Mouse (Mus musculus): Measurements from ENCODE around the gene Acads. TPM values are rescaled to one million over a fixed set of nuclear protein-coding genes. Genes with fewer than 3 reads are reported as not detected.
A peak's percentile ranks its signal among the peaks of the same experiment; 100 is the strongest.
"Not testable (repeated sequence)": the region's sequence is repeated elsewhere in the genome, so short reads cannot be mapped to it uniquely, and the experiment has no call there.

The Acads gene
- total RNA-seq (2021): 1 to 10 TPM; 7.9 to 8.7 TPM
- long read RNA-seq, experiment 1: 0 reads
- long read RNA-seq, experiment 2, partial matches to known transcripts: 0 of 3 reads
- long read RNA-seq, experiment 2, other reads (novel, unspliced or antisense): 0 of 3 reads

DNA sequence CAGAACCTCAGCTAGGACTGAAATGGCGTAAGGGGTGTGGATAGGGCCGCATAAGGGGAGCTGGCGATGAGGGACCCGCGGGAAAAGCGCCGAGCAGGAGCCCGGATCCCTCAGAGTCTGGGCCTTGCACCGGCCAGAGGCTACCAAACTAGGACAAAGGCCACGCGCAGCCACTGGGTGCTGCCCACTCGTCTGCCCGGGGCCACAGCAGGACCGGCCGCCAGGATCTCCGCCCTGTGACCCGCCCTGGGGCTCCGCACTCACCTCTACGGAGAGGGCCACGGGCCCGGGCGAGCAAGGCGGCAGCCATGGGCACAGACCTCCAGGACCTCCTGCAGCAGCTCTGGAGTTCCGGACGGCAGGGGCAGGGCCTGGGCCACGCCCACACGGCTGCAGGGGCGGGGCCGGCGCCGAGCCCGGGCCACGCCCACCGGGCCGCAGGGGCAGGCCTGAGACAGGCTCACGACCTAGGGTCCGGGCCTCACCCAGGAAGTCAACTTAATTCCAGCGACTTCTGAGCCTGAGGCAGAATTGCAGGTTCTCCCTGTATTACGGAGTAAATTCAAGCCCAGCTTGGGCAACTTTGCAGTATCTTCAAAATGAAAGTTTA, at the start of gene Acads:
Gene Acads, minus strand, starts transcription at position 386 of the 610 bp plus-strand sequence.
- DNase-seq (ENCODE audit: low spot score in 2 of 2): peak in 1 of 2 experiments; percentile 57

- no peak for DNase-seq (ENCODE audit: low spot score in 2 of 2)
Observed at GRCm38 (mm10) chr5:115167396-115167795, 48.2 kb upstream of the Acads start.

DNA sequence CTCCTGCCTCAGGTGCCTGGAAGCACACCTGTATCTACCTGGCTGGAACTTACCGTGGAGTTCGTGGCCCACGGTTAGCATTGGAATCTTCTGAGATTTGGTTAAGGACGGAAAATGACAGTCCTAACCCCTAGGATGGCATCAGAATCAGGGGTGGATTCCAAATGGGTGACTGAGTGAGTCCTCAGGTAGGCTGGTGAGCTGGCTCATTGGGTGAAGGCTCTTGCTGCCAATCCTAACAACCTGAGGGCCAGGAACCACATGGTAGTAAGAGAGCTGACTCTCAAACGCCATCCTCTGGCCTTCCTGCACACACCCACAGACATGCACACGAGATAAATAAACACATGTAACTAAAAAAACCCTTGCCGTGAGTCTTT, 47.7 kb upstream of the Acads start:
- DNase-seq (ENCODE audit: low spot score in 2 of 2): no peak

GRCm38 (mm10) chr5:115165895-115166814, 47.0 kb upstream of the Acads start:
- DNase-seq (ENCODE audit: low spot score in 2 of 2): no peak

GRCm38 (mm10) chr5:115165351-115165750, 46.2 kb upstream of the Acads start:
- DNase-seq (ENCODE audit: low spot score in 2 of 2): no peak

- not testable (repeated sequence) for DNase-seq (ENCODE audit: low spot score in 2 of 2)
Observed at GRCm38 (mm10) chr5:115164446-115164845, 45.3 kb upstream of the Acads start.

- DNase-seq (ENCODE audit: low spot score in 2 of 2): peak; percentile 62 to 66
Observed at GRCm38 (mm10) chr5:115163563-115163962, 44.4 kb upstream of the Acads start.

- not testable (repeated sequence) for DNase-seq (ENCODE audit: low spot score in 2 of 2)
Observed at GRCm38 (mm10) chr5:115161940-115162279, 42.8 kb upstream of the Acads start.

DNA sequence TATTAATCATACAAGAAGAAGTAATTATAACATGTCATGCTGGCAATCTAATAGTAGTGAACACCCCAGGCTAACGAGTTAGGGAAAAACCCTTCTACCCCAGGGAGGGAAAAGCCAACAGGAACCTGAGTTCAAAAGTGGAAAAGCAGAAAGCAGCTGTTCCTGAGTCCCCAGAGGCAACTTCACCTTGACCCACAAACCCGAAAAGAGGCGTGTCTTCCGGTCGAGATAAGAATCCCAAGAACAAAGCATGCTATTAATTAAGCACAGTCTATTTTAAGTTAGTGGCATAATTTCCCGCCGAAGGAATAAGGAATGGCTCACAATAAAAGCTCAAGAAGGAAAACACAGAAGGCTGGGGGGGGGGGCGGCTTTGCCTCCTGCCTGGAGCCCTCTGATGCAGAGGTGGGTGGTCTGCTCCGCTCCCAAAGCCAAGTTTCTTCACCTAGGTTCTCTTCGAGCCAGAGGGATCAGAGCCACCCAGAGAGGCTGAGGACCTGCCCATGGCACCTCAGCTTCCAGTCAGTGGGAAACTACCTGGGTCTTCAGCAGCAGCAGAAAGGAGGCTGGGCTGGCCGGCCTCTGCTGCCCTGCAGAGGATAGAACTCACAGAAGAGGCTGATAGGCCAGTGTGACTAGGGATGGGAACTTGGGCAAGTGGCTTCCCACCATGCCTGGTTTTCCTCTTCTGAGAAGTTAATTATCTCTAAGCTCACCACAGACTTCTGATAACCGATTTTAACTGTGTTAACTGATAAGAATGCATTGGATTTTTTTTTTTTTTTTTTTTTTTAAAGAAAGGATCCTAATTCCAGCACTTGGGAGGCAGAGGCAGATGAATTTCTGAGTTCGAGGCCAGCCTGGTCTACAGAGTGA, 42.2 kb upstream of the Acads start:
- DNase-seq (ENCODE audit: low spot score in 2 of 2): no peak

DNA sequence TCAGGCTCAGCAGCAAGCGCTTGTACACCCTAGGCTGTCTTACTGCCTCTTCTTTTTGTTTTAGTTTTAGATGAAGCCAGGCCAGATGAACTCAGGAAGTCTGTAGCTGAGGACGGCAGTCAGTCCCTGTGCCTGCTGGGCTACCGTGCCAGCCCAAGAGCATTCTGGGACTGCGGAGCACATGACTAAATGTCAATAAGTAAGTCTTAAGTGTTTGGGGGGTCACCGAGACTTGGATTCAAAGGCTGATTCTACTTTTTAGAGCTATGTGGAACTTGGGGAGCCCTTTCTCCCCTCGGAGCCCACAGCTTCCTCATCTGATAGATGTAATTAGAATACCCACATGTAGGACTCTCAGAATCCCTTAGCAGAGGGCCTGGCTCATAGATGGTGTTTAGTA, 41.5 kb upstream of the Acads start:
- no peak for DNase-seq (ENCODE audit: low spot score in 2 of 2)

DNA sequence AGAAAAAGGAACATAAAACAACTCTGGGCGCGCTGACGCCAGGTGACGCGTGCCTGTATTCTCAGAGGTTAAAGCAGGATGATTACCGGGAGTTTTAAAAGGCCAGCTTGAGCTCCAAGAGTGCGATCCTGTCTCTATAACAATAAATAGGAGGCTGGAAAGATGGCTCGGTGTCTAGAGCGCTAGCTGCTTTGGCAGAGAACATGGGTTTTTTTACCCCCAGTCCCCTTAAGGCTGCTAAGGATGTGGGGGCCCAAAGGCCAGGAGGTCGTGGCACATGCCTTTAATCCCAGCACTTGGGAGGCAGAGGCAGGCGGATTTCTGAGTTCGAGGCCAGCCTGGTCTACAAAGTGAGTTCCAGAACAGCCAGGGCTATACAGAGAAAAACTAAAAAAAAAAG, 40.0 kb upstream of the Acads start:
- DNase-seq (ENCODE audit: low spot score in 2 of 2): no peak

DNA sequence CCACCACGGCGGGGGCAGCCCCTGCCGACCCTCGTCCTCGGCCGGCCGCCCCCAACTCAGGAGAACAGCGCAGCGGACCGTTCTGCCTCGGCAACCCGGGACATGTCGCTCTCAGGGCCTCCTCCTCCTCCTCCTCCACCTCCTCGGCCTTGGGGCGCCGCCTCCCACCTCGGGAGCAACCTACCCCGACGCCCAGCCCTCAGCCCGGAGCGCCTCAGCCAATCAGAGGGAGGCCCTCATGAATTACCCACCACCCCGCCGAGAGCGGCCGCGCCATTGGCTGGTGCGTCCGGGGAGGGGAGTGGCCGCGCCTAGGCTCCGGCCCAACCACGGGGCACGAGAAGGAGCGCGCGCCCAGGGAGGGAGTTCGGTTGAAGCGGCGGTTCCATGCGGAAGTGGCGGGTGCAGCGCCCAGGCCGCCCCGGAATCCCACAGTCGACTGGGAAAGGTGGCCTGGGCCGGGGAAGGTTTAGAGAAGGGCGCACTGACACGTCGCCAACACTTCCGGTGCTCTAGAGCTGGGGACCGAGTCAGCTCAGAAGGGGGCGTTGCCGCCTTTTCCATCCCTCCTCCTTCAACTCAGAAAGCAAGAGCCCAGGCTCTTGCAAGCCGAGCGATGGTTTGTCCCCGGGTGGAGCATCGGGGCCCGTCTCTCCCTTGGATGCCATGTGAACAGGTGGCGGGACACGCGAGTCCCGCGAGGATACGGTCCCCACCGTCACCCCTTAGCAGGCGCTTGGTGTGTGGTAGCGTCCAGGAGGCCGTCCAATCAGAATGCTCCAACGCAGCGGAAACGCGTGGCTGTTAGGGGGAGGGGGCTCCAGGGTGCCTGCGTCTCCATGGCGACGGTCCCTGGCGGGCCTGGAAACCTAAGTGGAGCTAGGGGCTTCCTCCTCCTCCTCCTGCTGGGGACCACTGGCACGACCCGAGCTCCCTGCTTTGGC, 39.2 kb upstream of the Acads start, which contains the start of gene Mlec:
Gene Mlec, minus strand, starts transcription at position 140 of the 944 bp plus-strand sequence.
- DNase-seq (ENCODE audit: low spot score in 2 of 2): peak; percentile 99

- no peak for DNase-seq (ENCODE audit: low spot score in 2 of 2)
Observed at GRCm38 (mm10) chr5:115156933-115157589, 37.9 kb upstream of the Acads start.

DNA sequence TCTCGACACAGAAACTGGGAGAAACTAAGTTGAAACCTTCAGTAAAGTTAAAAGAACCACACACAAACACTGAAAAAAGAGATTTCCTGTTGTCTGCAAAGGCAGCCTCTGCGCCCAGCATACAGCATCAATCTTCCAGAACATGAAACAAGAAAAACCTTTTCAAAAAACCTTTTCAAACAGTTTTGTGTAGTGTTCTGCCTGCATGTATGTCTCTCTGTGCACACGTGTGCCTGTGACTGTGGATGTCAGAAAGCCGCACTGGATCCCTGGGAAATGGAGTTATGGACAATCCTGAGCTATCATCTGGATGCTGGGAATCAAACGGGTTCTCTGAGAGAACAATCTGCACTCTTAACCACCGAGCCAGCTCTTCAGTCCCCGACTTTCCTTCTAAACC, 37.3 kb upstream of the Acads start:
- DNase-seq (ENCODE audit: low spot score in 2 of 2): no peak

GRCm38 (mm10) chr5:115155831-115156230, 36.7 kb upstream of the Acads start:
- no peak for DNase-seq (ENCODE audit: low spot score in 2 of 2)

DNA sequence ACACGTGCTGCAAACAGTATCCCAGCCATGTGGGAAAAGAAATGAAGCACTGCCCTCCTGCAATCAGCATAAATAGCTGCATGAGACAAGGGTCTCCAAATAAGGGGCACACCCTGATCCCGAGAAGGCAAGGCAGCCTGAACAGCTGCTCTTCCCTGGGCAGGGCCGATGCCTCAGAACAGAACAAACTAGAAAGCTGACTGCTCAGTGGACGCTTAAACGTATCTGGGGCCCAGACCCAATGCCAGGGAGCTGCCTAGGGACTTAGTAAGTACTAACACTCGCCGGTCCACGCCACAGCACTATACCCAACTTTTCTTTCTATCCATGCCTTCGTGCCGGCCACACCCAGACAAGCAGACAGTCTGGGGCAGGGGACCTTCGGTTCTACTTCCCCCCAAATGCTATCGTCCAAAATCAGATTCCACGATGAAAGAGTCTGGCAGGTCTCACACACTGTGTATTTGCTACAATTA, 36.0 kb upstream of the Acads start:
- no peak for DNase-seq (ENCODE audit: low spot score in 2 of 2)

DNA sequence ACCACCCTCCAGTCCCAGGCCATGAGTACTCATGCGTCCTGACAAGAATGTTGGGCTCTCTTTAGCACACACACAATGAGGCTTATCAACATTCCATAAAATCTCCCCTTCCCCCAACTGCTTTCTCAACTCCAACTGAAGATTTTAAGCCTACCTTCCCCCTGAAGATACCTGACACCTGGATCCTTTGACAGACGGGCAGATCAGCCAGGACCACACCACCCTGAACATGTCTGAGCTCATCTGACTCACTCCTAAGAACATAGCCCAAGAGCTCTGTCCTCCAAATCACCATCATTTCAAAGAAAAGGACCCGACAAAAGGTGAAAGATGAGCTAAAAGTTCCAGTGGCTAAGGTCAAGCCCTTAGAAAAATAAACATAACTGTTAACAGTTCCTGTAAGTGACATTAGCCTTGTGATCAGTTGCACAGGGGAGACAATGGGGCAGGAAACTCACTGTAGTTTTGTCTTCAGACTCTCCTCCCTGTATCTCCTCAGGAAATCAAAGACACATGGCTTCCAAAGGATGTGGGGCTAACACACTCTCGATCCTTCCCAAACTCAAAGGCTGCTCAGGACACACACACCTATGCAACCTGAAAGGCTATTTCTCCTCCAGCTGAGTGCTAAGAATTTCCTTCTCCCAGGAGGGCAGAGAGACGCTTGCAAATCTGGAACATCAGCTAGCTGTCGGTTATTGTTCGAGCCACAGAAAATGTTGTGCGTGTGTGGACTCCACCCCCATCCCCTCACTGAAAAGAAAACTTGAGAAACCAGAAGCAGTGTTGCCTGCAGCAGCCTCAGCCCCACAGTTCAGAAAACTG, 33.2 kb upstream of the Acads start:
- DNase-seq (ENCODE audit: low spot score in 2 of 2): no peak

DNA sequence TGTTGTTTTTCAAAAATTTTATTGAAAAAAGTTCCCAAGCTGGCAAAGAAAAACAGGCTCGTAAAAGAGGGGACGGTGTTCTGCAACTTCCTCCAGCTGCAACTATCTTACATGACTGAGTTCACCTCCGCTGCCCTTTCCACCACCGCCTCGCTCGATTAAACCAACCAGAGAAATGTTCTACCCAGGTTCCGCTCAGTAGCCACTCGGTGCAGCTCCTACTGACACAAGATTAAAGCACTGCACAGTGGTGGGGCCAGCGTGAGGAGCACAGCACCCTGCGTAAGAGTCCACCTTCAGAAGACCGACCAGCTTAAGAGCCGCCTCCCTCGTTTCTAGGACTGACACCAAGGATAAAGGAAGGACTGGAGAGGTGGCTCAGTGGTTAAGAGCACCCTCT, 32.3 kb upstream of the Acads start:
- DNase-seq (ENCODE audit: low spot score in 2 of 2): no peak

DNA sequence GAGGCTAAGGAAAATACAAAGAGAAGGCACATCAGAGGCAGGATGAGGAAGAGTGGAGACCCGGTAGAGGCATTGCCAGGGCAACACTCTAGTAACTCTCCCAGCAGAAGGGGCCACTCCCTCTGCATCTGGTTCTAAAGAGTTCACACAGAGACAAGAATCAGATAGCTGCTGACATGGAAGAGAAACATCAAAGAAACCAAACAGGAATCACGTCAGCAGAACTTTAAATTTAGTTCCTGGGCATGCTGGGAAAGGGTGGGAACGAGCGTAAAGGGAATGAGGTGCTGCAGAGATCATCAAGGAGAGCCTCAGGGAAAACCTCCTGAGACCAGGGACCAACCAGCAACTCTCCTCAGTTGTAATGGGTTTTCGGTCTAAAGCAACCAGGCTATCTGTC, 31.8 kb upstream of the Acads start:
- DNase-seq (ENCODE audit: low spot score in 2 of 2): no peak

All from left cerebral cortex, adult 18-20 months (tissue).